Mouse (Mus musculus) cerebellum, postnatal 25 days (tissue): ENCODE measurements around the gene Syt10.
A peak's percentile ranks its signal among the peaks of the same experiment; 100 is the strongest.
"Not testable (repeated sequence)": the region's sequence is repeated elsewhere in the genome, so short reads cannot be mapped to it uniquely, and the experiment has no call there.

ENCODE experiments used
- DNase-seq, 2 experiments: peaks; one replicate each; pipeline ENCODE4 v3.0.0; 2021; ENCODE audit warnings: mixed read lengths in 2 of 2

The Syt10 gene

DNA sequence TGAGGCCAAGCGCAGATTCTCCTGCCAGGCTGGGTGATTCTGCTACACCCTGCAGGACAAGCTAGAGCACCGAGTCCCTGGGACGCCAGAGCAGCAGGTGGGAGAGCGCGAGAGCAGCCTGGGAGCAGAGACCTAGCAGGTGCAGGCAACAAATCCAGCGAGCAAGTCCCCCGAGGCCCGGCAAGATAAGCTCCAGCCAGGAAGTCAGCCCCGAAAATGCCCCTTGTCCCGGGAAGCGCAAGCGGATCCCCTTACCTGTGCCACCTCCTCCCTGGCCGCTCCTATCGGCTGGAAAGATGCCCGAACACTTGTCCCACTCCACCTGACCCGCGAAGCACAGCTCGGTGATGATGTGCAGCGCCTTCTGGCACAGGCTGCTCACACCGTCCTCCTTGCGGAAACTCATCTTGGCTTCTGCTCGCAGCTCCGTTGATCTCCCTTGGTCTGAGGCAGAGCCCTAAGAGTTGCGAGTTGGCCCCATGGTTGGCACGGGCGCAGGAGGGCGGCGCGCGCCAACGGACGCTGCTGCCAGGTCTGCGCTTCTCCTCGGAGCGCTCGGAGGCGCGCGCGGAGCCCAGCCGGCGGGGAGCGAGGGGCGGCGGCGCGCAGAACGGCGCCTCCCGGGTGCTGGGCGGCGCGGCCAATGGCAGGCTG lies at the start of gene Syt10:
Gene Syt10 (minus strand): TSS at position 497 of the 654 bp plus-strand sequence.
- peak; percentile 50 to 66 for DNase-seq

DNA sequence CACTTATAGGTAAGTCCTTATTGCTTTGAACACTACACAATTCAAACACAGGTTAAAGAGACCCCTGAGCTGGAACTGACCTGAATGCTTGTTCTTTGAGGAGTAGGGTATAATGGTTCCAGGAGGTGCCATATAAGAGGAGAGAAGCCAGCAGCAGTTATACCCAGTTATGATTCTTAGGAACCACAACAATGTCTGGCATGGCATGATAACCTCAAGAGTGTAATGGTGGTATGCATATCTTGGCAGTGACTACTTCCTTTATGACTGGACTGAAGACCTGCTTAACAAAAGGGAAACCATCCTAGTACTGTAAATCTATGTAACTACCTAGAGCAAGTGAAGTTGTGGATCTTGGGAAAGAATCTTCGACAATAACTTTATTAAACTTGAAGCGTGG lies 42.1 kb upstream of the Syt10 start:
- no peak for DNase-seq

DNA sequence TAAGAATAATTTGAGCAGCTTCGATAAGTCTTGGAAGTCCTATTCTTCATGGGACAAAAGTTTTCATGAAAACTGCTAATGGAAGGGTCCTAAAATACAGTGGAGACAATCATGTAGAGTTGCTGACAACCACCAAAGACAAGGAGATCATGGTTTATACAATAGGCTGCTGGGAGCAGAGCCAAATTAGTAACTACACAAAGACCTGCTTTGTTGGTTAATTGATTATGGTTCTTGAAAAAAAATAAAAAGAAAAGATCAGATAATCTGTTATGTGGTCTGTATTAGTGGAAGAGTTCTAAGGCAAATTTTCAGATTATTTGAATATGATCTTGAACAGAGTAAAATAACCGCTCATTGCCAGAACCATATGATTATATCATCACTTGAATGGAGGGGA lies 37.3 kb upstream of the Syt10 start:
- no peak for DNase-seq

DNA sequence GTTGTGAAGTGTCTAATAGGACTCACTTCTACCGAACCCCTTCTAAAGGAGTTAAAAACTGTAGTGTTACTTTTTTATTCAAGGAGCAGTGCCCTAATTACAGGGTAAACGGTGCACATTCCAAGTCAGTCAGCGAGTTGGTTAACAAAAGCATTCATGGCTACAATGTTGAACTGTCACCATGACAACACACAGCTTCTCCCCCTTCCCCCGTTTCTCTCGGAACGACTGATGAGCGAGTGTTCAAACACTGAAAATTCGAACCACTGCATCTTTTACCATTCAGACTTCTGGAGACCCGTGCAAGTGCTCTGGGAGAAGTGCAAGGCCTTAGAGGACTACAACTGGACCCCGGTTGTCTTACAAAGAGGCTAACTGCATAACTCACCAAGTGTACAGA lies 25.6 kb downstream of the Syt10 start:
- DNase-seq, result no peak

DNA sequence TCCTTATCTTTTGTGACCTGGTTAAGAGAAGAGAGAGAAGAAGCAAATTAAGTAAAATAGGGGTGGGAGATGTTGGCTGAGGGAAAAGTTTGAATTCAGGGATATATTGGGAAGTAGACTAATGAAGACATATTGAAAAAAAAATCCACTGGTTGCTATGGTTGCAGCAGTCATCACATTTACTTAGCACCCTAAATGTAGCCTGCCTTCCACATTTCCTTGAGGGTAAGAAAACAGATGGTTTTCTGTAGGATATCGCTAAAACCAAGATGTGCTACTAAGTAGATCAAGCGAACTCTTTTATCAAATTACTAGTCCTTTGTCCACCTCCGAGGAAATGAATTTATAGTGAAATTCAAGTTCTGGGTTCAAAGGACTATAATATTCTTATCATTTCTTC lies 37.2 kb downstream of the Syt10 start:
- no peak for DNase-seq

DNA sequence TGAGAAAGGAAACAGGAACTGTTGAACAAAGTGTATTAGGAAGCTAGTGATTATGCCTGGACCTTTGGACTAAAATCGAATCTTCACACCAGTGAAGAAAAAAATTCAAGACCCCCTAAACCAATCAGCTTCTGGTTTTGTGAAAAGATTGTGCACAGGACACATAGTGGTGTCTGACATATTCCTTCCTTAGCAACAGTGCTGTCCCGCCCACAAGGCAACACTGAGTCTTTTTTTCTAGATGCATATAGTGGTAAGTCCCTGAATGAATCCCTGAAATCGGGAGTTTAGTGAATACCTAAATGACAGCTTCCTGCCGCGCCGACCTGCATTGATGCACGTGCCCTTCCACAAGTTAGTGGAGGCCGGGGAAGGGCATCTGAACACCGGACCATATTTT lies 61.7 kb downstream of the Syt10 start:
- DNase-seq, result no peak

DNA sequence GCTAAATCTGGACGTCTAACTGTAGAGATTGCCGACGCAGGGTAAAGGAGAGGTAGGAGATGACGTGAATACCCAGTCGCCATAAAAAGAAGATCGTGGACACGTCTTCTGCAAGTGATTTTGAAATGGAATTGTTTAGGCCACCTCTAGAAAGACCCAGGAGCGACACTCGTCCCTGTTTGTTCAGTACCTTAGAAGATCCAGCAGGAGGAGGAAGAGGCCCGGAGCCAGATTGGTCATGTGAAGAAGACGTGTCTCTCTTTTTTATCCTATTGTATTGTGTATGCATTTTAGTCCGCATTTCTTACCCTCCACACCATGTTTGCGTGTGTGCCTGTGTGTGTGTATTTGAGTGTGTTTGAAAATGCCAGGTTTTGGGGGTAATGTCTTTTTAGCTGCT lies 75.6 kb downstream of the Syt10 start:
- DNase-seq, result not testable (repeated sequence)

DNA sequence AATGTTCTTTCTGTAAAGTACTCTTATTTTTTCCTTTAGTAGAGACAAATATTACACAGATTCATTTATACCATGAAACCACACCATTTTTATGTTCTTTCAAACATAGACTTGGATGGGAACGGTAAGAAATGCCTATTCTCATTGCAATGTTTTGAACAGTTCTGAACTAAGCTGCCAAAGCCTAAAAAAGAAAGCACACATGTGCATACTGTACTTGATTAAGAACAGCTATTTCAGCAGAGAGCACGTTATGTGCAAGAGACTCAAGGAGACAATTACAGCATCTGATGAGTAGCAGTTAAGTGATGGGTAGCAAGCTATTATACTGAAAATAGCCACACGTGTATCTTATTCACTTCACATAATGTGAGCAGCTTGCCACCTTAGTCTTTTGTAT lies 108.0 kb downstream of the Syt10 start:
- no peak for DNase-seq
